Mouse (Mus musculus): ENCODE data around the gene Cacna2d1. TPM values are rescaled to one million over a fixed set of nuclear protein-coding genes. Genes with fewer than 3 reads are reported as not detected.

The Cacna2d1 gene
- total RNA-seq, 1 experiment from 2014 or later, result 0.10 TPM

DNA sequence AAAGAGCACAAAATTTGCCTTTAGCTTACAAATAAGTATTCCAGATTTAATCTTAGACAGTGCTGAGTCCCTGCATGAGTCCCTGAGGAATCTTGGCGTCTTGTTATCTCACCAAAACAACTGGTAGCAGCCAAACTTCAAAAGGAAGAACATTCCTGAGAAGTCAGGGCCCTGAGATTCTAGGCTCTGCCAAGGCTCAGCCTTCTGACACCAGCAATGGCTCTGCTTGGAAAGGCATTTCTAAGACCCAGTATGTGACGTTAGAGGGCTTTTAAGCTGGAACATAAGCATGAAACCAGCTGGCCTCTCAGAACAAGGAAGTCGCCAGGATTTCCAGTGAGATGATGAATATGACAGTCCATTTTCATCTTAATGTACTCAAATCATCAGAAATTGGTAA, 253.4 kb downstream of the Cacna2d1 start:
- no peak for ATAC-seq (replicated peaks in 1 of 2; ENCODE audit: insufficient read depth in 1 of 2, low FRiP score in 2 of 2, low TSS enrichment in 1 of 2, low read depth in 1 of 2, poor library complexity in 2 of 2, severe bottlenecking in 2 of 2)

DNA sequence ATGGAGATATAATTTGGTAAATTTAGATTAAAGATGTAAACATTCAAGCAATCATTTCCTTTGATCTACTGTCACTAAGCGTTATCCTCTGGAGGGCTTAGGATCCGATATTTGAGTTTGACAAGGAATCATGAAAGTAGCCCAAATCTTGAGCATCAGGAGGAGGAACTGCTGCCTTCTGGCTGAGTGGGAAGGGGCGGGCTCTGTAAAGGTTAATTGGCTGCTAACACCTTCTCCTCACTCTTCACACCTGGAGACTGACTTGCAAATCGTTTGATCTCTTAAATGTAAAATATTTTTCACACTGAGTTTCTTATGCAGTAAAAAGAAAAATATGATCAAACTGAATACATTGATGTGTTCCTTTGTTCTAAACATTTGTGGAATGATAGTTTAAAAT, 255.4 kb downstream of the Cacna2d1 start:
- no peak for ATAC-seq (replicated peaks in 1 of 2; ENCODE audit: insufficient read depth in 1 of 2, low FRiP score in 2 of 2, low TSS enrichment in 1 of 2, low read depth in 1 of 2, poor library complexity in 2 of 2, severe bottlenecking in 2 of 2)

DNA sequence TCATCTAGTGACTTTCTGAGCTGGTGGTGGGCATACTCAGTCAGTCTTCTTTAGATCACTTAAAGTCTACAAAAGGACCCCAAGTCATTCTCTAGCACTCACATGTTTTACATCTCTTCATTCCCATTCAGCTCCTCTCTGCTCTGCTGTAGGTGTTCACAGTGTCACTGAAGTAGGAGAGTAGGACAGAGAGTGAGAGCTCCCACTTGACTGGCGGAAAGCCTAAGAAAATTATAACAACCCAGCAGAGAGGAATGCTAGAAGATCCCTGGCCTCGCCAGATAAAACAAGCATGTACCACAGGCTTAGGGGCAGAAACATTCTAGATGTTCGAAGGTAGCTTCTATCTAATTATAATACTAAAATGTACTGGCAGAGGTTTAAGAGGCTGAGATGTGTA, 256.7 kb downstream of the Cacna2d1 start:
- no peak for ATAC-seq (replicated peaks in 1 of 2; ENCODE audit: insufficient read depth in 1 of 2, low FRiP score in 2 of 2, low TSS enrichment in 1 of 2, low read depth in 1 of 2, poor library complexity in 2 of 2, severe bottlenecking in 2 of 2)

DNA sequence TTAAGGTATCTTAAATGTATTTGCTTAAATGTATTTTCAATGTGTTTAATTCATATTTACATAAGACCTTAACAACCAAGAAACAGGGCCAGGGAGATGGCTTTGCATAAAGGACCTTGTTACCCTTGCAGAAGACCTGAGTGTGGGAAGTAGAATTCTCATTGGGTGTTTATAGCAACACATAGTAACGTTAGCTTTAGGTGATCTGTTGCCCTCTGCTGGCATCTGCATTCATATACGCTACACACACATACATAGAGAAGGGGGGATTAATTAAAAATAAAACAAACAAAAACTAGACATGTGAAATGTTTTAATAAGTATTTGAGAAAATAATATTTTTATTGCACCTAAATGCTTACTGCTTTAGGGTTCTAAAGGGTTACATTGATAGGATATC, 265.3 kb downstream of the Cacna2d1 start:
- ATAC-seq (replicated peaks in 1 of 2; ENCODE audit: insufficient read depth in 1 of 2, low FRiP score in 2 of 2, low TSS enrichment in 1 of 2, low read depth in 1 of 2, poor library complexity in 2 of 2, severe bottlenecking in 2 of 2), result peak in 1 of 2 experiments; percentile 37; a peak in 2 of 4 replicates

DNA sequence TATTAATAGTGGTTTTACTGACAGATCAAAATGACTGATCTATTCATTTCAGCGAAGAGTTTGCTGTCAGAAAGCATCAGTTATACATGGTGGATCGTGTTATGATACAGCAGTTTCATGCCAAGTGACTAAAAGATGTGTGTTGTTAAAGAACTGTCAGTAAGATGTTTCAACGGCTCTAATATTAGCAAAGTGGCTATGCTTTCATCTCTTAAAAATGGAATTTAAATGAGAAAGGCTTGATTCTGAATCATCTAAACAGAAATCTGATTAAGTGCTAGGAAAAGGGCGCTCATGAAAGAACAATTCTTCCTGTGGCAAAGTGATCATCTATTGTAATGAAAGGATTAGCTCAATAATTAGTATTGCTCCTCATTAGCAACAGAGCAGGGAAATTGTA, 287.5 kb downstream of the Cacna2d1 start:
- ATAC-seq (replicated peaks in 1 of 2; ENCODE audit: insufficient read depth in 1 of 2, low FRiP score in 2 of 2, low TSS enrichment in 1 of 2, low read depth in 1 of 2, poor library complexity in 2 of 2, severe bottlenecking in 2 of 2), result no peak

DNA sequence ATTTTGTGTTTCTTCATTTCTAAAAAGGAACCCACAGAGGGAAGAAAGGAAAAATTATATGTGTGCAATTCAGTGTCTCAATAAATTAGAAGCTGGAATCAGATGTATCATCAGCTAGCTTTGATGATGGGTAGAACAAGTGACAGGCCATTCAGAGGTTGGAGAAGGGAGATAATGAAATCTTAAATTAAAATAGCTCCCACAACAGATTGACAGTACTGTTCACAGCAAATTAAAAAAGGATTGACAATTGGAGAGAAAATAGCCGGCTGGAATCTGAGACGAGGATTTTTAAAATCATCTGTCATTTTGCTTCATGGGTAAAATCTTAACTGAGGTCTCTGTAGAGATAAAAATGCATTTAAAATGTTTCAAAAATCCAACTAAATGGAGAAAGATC, 290.9 kb downstream of the Cacna2d1 start:
- ATAC-seq (replicated peaks in 1 of 2; ENCODE audit: insufficient read depth in 1 of 2, low FRiP score in 2 of 2, low TSS enrichment in 1 of 2, low read depth in 1 of 2, poor library complexity in 2 of 2, severe bottlenecking in 2 of 2), result no peak

DNA sequence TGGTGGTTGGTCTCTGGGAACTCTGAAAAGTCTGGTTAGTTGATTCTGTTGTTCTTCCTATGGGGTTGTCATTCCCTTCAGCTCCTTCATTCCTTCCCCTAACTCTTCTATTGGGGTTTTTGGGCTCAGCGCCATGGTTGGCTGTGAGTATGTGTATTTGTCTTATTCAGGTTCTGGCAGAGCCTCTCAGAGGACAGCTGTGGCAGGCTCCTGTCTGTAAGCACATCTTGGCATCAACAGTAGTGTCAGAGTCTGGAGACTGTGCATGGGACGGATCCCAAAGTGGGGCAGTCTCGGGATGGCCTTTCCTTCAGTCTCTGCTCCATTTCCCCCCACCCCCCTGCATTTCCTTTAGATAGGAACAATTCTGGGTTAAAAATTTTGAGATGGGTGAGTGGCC, 294.9 kb downstream of the Cacna2d1 start:
- ATAC-seq (replicated peaks in 1 of 2; ENCODE audit: insufficient read depth in 1 of 2, low FRiP score in 2 of 2, low TSS enrichment in 1 of 2, low read depth in 1 of 2, poor library complexity in 2 of 2, severe bottlenecking in 2 of 2), result no peak

DNA sequence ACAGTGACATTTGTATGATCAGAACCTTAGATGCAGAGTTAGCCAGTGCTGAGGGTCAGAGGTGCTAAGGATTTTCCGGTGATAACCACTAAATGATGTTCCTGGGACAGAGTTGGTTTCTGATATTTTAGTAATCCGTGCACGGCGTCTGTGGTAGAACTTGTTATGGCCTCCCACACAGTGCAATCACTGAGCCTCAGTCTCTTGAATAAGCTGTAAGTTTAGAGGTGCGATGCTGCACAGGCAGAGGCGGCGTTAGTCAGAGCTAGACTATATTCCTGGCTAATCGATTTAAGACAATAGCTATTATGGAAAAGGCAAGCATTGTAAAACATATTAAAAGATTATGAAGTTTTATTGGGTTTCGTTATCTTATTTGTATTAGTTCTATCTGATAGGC, 297.0 kb downstream of the Cacna2d1 start:
- ATAC-seq (replicated peaks in 1 of 2; ENCODE audit: insufficient read depth in 1 of 2, low FRiP score in 2 of 2, low TSS enrichment in 1 of 2, low read depth in 1 of 2, poor library complexity in 2 of 2, severe bottlenecking in 2 of 2), result no peak

DNA sequence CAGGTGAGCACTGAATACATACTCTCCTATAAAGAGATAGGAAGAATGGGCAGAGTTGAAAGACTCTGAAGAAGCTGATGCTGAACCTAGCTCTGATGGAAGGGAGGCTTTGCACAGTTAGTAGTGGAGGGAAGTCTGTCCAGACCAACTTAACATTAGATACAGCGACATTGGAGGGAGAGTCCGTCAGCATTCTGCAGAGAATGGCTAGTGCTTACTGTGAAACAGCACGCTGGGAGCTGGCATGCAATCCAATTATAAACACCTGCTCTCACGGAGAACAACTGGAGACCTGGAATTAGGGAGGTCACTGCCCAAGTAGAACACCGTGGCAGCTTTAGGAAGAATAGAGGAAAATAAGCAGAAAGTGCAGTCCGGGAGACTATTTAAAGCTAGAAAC, 300.4 kb downstream of the Cacna2d1 start:
- no peak for ATAC-seq (replicated peaks in 1 of 2; ENCODE audit: insufficient read depth in 1 of 2, low FRiP score in 2 of 2, low TSS enrichment in 1 of 2, low read depth in 1 of 2, poor library complexity in 2 of 2, severe bottlenecking in 2 of 2)

DNA sequence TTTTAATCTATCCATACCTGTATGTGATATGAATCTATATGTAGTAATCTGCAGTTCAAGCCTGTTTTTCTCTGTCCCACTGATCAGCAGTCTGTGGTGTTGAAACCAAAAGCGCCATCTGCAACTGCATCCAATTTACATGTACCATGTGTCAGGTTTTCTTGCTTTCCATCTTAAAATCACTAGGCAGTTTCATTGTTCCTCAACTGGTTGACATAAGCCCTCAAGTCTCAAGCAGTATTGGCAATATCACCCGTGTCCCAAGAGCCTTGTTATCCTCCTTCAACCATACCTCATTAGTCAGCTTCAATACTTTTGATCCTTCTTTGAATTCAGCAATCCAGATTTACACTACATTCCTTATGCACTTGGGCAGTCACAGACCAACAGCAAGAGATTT, 301.4 kb downstream of the Cacna2d1 start:
- ATAC-seq (replicated peaks in 1 of 2; ENCODE audit: insufficient read depth in 1 of 2, low FRiP score in 2 of 2, low TSS enrichment in 1 of 2, low read depth in 1 of 2, poor library complexity in 2 of 2, severe bottlenecking in 2 of 2), result no peak

DNA sequence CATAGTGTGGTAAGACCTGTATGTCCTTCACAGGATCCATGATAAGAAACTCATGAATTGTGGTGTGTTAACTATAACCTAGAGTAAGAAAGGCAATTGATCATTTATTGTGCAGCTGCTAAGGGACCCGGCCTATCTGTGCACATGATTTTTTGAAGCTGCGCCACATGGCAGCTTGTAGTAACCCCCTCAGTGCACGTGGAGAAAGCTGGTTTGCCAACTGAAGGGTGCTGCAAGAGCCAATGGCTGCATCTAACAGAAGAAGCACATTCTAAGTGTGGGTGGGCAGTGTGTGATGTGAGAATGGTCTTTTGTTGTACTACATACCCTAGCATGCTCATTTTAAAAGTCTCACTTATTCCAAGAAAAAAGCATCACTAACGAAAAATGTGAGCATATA, 302.1 kb downstream of the Cacna2d1 start:
- no peak for ATAC-seq (replicated peaks in 1 of 2; ENCODE audit: insufficient read depth in 1 of 2, low FRiP score in 2 of 2, low TSS enrichment in 1 of 2, low read depth in 1 of 2, poor library complexity in 2 of 2, severe bottlenecking in 2 of 2)

DNA sequence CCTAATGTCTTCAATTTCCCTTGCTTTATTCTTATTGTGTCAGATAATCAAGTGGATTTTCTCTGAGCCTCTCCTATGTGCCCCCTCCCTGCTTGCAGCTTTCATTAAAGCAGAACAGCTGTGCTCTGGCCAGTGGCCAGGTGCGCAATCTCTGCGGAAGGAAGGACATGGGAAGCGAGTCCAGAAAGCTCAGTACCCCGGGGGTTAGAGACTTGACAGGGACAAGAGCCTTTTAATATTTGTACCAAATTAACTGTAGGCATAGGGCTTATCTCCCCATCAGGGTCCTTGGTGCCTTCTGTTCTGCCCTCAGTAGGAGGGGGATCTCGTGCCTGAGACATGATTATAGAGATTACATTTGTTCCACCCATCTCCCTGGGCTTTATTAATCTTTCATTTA, 303.5 kb downstream of the Cacna2d1 start:
- no peak for ATAC-seq (replicated peaks in 1 of 2; ENCODE audit: insufficient read depth in 1 of 2, low FRiP score in 2 of 2, low TSS enrichment in 1 of 2, low read depth in 1 of 2, poor library complexity in 2 of 2, severe bottlenecking in 2 of 2)

DNA sequence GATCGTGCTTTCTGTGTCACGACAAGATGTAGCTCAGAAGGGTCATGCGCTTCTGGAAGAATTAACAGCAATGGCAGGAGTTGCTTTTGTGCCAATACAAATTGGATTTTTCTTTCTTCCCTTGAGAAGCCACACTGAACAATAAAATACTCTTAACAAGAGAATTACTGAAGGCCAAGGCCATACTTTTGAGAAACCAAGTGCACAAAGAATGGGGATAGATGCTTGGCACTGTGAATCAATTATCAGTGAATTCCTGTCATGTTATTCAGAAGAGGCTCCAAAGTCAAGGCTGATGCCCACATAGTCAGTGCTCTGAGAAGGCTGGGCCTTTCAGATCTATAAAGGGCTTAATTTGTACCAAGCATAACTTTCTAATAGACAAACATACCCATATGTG, 305.8 kb downstream of the Cacna2d1 start:
- no peak for ATAC-seq (replicated peaks in 1 of 2; ENCODE audit: insufficient read depth in 1 of 2, low FRiP score in 2 of 2, low TSS enrichment in 1 of 2, low read depth in 1 of 2, poor library complexity in 2 of 2, severe bottlenecking in 2 of 2)

DNA sequence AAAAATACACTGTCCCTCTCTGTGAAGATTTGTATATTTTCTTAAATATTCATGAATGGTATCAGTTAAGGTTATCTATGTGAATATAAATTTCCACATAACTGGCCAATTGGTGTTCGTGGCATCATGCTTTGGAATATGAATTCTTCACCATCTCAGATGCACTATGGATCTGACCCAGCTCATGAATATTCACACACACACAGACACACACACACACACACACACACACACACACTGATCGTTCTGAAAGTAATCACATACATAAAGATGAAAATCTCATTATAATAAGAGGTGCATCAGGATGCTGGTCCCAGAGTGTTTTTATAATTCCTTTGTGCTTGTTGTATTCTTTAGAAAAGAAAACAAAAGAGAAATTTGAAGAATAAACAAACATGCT, 309.1 kb downstream of the Cacna2d1 start:
- no peak for ATAC-seq (replicated peaks in 1 of 2; ENCODE audit: insufficient read depth in 1 of 2, low FRiP score in 2 of 2, low TSS enrichment in 1 of 2, low read depth in 1 of 2, poor library complexity in 2 of 2, severe bottlenecking in 2 of 2)

DNA sequence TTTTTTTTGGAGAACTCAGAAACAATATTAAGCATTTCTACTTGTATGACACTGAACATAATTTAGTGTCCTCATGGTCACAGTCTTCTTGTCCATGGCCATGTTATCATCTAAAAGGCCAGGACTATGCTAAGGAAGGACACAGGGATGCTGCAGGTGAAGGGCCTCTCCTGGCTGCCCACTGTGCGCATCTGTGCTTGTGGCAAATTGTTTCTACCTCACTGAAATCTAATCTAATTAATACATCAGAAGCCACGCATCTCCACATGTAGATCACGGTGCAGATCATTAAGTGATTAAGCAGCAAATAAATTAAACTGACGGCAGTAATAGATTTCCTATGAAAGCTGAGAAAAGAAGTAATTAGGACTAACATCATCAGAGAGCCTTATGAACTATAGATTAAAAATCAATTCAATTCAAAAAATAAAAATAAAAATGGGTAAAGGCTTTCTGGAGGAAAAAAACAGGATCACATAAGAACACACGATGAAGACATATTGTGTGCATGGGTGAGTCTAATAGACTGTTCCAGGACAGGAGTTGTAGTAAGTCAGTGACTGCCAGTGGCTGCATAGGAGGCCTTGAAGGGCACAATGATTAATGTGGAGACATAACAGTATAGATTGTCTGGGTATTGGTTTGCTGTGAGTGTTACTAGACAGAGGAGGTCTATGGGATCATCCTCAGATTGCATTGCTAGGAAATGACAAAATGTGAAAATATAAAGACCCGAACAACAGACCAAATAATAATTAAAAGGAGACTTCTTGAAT, 318.4 kb downstream of the Cacna2d1 start:
- no peak for ATAC-seq (replicated peaks in 1 of 2; ENCODE audit: insufficient read depth in 1 of 2, low FRiP score in 2 of 2, low TSS enrichment in 1 of 2, low read depth in 1 of 2, poor library complexity in 2 of 2, severe bottlenecking in 2 of 2)

DNA sequence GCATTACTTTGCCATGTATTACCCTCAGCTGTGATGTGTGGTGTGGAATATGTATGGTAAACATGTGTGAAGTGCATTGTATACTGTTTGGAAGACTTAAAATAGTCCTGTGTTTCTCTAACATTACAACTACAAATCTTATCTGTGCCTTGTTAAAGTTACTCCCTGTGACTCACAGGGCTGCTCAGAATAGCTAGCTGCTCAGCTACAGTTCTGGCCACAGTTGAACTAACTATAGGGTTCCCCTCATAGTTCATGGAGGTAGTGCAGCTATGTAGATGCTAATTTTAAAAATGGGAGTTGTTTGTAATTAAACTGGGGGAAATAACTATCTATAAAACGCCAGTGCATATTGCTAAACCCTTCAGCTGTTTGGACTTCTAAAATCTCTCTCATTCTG, 319.3 kb downstream of the Cacna2d1 start:
- no peak for ATAC-seq (replicated peaks in 1 of 2; ENCODE audit: insufficient read depth in 1 of 2, low FRiP score in 2 of 2, low TSS enrichment in 1 of 2, low read depth in 1 of 2, poor library complexity in 2 of 2, severe bottlenecking in 2 of 2)

DNA sequence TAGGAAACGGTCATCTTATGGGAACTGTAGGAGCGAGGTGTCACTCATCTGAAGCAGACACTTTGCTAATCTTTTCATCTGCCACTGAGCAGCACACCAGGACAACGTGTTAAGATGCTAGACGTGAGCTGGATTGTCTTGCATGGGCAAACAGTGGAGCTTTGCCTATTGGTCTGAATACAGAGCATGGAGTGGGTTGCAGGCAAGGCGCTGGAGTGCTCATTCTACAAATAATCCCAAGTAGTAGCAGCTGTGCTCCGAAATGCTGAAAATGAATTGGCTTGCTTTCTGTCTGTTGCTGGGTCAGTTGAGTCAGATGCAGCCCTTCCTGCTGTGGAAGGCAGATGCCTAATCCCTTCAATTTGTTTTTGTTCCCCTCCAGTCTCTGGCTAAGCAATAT, 330.9 kb downstream of the Cacna2d1 start:
- ATAC-seq (replicated peaks in 1 of 2; ENCODE audit: insufficient read depth in 1 of 2, low FRiP score in 2 of 2, low TSS enrichment in 1 of 2, low read depth in 1 of 2, poor library complexity in 2 of 2, severe bottlenecking in 2 of 2), result no peak

DNA sequence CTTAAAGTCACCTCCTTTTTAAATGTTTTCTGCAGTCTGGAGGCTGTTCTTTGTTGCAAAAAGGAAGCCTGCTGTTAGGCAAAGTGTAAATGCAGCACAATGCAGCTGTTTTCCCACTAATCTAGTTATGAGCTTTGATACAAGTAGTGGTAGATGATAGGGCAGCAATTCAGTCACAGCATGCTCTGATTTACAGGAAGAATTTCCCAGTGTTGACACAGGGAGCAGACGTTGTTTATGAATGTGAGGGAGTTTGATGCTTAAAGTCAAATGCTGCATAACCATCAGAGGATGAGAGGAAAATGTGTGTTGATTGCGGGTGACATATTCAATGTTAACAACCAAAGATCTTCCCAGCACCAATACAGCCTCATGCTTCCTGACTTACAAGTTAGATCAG, 342.6 kb downstream of the Cacna2d1 start:
- ATAC-seq (replicated peaks in 1 of 2; ENCODE audit: insufficient read depth in 1 of 2, low FRiP score in 2 of 2, low TSS enrichment in 1 of 2, low read depth in 1 of 2, poor library complexity in 2 of 2, severe bottlenecking in 2 of 2), result no peak

DNA sequence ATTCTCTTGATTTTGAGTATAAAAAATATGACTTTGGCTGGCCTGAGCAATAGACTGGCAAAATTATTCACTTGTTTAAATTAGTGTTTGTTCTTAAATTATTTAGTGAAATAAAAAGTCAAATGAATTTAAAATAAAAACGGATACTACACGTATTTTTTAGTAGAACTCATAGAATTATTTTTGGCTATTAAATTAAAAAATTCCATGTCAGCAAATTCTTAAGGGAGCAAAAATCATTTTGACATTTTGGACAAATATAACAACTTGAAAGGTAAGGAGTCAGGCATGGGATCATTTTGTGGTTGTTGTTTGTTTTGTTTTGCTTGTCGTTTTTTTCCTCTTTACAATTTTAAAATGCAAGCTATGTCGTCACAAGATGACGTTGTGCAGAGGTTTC, 346.7 kb downstream of the Cacna2d1 start:
- ATAC-seq (replicated peaks in 1 of 2; ENCODE audit: insufficient read depth in 1 of 2, low FRiP score in 2 of 2, low TSS enrichment in 1 of 2, low read depth in 1 of 2, poor library complexity in 2 of 2, severe bottlenecking in 2 of 2), result no peak

Data from hematopoietic stem cell, adult 5-6 weeks (primary cell).